Mouse (Mus musculus): Measurements from ENCODE around the gene Prrc2c. TPM values are rescaled to one million over a fixed set of nuclear protein-coding genes. Genes with fewer than 3 reads are reported as not detected.
"Not testable (repeated sequence)": the region's sequence is repeated elsewhere in the genome, so short reads cannot be mapped to it uniquely, and the experiment has no call there.

Gene Prrc2c
- polyA plus RNA-seq (2012; rRNA removed): 21.9 and 40.6 TPM in 2 replicates

- peak; percentile 96 for DNase-seq (ENCODE audit: low spot score)
These were observed at the start of gene Prrc2c for GRCm38 (mm10) chr1:162740401-162740835. Gene Prrc2c (minus strand): TSS chr1:162740556.

DNA sequence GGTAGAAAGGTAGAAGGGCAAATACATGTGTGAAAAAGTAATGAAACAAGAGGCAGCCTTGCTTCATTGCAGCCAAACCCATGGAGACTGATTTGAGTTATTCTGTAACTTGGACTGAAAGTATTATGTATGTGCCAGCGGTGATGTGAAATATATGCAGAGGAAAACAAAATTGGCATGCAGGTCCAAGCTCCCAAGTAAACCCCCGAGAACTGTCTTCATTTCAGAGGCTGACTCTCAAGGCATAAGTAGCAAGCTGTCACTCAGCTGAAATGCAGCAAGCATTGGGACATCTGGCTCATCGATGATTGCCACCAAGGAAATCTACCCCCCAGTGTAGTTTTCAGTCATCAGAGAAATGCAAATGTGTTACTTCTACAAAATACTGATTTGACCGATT, 44.9 kb upstream of the Prrc2c start:
- no peak for DNase-seq (ENCODE audit: low spot score)

GRCm38 (mm10) chr1:162783669-162784248, 43.4 kb upstream of the Prrc2c start:
- DNase-seq (ENCODE audit: low spot score): no peak

DNA sequence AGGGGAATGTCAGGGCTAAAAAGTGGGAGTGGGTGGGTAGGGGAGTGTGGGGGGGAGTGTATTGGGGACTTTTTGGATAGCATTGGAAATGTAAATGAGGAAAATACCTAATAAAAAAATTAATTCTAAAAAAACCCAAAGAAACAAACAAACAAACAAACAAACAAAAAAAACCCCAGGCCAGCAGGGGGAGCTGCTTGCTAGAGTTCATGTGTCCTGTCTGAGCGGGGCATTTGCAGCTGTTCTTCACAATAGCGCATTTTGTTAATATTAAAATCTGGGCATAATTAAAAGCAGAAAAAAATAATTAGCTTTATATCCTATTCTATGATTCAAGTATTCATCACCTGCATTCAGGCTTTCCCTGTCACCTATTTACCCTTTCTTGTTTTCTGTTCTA, 40.7 kb upstream of the Prrc2c start:
- not testable (repeated sequence) for DNase-seq (ENCODE audit: low spot score)

DNA sequence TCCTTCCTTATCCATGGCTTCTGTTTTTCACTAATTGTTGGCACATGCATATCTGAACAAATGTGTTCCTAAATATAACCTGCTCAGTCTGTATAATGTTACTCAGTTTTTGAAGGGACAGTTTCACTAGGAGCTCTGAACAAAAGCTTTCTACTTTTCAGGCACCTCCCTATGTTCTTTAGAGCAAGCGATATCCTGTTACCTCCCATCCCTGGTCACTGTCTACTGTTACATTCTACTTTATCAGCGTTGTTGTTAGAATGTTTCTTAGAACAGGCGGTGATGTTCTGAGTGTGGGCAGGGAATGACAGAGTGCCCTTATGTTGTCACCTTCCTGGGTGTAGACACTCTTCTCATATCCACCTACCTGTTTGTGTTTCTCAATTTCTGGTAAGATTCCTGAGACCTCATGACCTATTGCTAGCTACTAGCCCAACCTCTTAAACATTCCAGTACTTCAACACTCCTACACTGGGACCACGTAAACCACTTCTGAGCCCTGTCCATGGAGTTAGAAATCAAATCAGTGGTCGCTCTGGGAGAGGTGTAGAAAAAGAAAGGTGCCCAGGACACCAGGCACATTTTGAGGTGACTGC, 37.7 kb upstream of the Prrc2c start:
- no peak for DNase-seq (ENCODE audit: low spot score)

DNA sequence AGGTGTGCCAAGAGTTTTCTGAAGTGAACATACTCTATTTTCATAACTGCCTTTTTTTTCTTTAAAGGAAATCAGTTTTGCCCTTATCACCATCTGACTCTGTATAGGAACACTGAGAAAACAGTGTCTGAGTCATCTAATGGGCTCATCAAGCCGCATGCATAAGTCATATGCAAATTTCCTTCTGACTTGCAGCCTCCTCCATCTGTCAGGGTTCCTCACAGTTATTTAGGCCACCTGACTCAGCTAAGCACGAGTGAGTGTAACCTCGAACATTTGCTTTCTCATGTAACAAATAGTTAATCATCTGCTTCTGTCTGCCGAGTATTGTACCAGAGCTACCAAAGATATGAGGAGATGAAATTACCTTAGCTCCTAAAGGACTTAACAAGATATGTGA, 33.3 kb upstream of the Prrc2c start:
- no peak for DNase-seq (ENCODE audit: low spot score)

DNA sequence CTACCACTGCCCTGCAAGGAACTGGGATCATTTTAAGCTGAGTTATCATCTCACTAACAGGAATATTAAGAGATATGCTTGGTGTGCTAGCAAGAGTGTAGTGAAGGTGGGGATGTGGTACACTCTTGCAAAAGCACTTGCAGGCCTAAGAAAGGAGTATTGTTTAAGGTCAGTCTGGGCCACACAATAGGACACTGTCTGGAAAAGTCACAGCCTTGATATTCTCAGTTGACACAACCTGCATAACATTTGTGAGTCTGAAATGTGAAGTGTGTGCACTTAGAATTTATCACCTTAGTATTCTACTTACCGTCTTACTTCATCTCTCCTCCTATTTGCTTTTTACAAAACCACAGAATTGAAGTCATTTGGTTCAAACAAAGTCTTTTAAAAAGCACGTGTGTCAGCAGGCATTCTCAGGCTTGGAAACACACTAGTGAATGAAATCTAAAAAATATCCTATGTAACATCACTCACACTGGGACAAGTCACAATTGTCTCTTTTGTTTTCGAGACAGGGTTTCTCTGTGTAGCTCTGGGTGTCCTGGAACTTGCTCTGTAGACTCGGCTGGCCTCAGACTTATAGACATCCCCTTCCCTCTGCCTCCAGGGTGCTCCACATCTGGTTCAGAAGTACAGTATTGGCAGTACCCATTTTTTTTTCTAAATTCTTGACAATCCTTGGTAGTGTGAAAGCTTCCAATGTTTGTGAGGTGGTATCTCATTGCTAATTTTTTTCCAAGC, 31.4 kb upstream of the Prrc2c start:
- DNase-seq (ENCODE audit: low spot score): no peak

- no peak for DNase-seq (ENCODE audit: low spot score)
These were observed 11.7 kb upstream of the Prrc2c start for GRCm38 (mm10) chr1:162752009-162752408.

GRCm38 (mm10) chr1:162749607-162750006, 9.3 kb upstream of the Prrc2c start:
- no peak for DNase-seq (ENCODE audit: low spot score)

DNA sequence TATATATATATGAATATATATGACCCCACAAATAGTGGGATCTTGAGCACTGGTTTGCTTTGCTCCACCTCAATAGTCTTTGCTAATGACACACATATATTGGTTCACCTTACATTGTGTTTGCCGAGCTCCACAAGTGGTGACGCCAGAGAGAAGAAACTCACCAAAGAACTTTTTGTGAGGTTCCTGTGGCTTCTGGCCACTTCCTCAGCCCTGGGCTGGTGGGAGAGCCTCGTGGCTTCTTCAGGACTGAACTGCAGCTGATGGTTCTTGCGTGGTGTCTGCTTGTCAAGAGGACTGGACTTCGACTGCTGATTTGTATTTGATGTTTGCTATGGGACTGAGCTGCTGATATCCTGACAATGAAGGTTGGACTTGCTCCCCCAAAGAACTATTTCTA, 8.4 kb upstream of the Prrc2c start:
- DNase-seq (ENCODE audit: low spot score): no peak

DNA sequence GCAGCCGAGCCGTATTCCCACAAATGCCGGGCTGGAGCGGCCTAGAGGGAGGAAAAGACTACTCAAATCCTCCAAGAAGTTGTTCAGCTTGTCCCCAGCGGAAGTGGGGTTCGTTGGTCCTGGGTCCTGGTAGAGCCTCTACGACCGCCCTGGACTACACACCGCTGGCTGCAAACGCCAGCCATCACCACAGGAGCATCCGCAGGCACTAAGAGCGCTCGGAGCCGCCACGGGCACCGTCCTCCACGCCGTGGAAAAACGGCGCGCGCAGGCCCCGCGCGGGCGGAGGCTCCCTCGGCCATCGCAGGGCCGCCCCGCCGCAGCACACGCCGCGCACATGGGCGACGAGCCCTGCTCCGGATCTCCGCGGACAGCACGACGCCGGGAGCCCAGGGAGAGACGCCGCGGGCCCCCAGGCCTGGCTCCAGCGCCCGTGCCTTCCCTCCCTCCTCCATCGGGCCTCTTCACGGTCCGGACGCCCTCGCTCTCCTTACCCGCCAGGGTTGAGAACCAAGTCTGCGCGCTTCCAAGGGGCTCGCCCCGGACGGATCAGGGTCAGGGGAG, 443 bp downstream of the Prrc2c start:
- DNase-seq (ENCODE audit: low spot score): no peak

DNA sequence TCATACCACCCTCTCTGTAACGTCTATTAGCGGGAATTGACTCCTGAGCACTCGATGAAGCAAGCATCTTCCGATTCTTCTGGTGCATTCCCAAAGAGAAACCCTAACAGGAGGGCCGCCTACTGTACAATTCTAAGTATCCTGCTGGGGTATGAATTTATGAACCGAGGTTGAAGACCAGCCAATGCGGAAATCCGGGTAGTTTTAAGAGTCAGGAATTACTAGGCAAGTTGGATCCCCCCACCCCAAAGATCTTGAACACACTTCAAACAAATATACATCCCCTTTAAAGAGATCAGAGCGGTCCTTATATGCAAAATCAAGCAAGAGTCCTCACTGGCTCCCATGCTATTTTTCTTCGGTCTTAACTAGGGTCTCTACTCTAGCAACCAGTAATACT, 950 bp downstream of the Prrc2c start:
- no peak for DNase-seq (ENCODE audit: low spot score)

- no peak for DNase-seq (ENCODE audit: low spot score)
These were observed 1.9 kb downstream of the Prrc2c start for GRCm38 (mm10) chr1:162738472-162738871.

DNA sequence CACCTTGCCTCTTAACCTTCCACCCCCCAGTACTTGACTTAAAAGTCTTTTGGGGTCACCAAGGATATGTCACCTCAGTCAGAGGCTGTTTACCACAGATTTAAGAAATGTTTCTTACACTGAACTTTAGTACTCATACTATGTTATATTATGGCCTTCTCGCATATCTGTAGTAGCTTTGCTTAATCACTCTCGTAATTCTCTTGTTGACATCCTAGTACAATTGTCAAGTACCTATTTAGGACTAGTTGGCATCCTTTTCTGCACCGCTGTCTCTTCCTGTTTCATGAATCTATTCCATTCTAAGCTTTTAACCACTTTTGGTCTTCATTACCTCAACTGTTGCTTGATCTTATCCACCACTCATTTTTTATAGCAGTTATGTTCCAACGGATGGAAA, 5.3 kb downstream of the Prrc2c start:
- DNase-seq (ENCODE audit: low spot score): no peak

DNA sequence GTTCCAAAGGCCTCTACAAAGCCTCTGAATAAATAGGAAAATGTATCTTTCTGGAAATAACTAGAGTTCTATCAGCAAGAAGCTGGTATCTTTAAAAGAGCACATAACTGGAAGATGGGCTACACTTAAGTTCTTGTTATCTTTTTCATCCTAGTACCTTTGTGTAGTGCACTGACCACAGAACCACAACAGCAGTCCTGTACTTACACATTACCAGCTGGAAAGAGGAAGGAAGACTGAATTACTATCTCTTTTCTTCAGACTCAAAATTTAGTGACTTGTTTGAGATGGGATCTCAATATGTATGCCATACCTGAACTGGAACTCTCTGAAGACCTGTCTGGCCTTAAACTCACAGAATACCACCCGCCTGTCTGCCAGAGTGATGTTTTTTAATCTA, 6.1 kb downstream of the Prrc2c start:
- no peak for DNase-seq (ENCODE audit: low spot score)

DNA sequence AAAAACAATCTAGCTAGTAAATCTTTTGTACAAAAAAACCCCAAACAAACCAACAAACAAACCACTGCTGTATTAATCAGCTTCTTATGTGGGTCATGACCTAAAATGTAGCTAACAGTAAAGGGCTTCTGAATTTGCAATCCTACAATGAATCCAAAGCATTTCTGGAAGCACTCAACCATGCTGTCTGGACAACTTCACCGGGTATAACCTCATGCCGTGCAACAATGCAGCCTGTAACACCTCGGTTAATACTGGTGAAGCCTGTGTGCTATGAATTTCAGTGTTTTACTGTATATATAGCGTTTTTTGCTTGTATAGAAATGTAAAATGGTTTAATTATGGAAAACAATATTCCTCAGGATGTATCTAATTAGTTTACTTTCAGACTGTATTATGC, 8.3 kb downstream of the Prrc2c start:
- DNase-seq (ENCODE audit: low spot score): no peak

DNA sequence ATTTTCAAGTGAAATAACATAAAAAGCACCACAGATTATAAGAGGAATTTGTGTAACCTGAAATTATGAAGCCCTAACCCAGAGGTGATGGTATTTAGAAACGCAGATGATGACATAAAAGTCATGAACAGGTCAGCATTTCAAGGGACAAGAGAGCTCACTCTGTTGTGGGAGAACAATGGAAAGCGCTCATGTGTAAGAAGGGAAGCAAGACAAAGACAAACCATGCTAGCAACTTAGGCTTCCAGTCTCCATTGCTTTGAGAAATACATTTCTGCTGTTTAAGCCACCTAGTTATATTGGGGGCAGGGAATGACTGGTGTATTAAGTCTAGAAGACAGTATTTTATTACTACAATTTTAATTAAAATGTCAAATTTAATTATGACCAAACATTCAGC, 10.9 kb downstream of the Prrc2c start:
- DNase-seq (ENCODE audit: low spot score): no peak

DNA sequence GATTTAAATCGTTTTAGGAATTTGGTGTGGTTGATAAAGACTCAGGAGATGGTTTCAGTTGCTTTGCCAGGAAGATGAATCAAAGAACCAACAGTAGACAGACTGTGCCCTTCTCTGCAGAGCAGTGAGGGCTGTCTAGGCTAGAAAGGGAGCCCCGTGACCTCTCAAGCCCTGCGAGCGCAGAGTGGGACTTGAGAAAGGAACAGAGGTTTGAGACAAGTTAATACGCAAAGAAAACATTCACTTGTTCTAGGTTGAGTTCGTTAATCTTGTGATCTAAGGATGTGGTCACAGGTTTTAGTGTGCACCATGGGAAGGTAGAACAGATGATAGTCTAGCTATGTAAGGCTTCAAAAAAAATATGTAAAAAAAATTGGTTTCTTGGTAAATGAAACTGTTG, 12.4 kb downstream of the Prrc2c start:
- DNase-seq (ENCODE audit: low spot score): no peak

GRCm38 (mm10) chr1:162723610-162724009, 16.7 kb downstream of the Prrc2c start:
- DNase-seq (ENCODE audit: low spot score): no peak

DNA sequence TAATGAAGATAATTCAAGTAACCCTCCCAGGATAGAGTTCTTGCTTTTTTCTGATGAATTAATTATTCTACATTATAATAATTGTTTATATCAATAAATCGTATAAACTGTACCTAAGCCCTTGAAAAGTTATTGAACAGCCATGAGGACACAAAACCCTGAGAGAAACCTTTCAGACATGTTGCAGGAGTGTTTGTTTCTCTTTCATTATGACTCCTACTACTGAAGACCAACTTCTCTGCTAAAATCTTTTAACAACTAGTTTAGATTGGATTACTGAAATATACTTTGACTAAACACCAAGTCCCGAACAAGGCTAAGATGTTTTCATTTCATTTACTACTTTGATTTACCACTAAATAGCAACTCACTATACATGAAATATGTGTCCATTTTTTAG, 19.7 kb downstream of the Prrc2c start:
- DNase-seq (ENCODE audit: low spot score): no peak

DNA sequence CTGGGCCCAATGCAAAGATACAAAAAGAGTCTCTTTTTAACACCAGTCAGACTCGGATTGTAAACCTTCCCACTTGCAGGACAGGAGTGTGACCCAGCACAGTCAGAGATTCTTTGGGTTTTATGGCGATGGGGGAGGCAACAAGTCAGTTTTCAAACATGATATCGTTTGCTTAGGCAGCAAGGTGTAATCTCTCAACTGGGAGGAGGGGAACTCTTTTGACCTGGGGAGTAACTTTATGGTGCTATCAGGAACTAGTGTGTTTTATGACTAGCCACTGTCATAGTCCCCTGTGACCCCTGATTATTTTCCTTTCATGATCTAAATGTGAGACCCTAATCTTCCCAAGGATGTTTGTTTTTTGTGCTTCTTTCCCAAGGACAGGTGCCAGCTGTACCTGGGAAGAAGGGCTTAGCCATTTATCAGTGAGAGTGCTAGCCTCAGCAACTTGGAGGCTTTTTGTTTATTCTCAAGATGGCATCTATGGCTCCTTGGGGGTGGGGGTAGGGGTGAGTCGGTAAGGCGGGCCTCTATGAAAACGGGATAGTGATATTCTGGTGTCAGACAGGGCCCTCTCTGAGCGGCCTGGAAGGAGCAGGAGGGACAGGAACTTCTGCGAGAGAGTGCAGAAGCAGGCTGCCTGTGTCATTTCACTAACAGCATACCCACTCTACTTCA, 39.8 kb downstream of the Prrc2c start:
- DNase-seq (ENCODE audit: low spot score): no peak

GRCm38 (mm10) chr1:162697866-162698265, 42.5 kb downstream of the Prrc2c start:
- no peak for DNase-seq (ENCODE audit: low spot score)
